Mouse (Mus musculus): ENCODE measurements at regions not wholly inside any gene's neighbourhood (a gene's known extent, or its start where the extent isn't known, plus 50 kb on each side); places are given as distances from the start of the nearest gene placed in this dataset.

DNA sequence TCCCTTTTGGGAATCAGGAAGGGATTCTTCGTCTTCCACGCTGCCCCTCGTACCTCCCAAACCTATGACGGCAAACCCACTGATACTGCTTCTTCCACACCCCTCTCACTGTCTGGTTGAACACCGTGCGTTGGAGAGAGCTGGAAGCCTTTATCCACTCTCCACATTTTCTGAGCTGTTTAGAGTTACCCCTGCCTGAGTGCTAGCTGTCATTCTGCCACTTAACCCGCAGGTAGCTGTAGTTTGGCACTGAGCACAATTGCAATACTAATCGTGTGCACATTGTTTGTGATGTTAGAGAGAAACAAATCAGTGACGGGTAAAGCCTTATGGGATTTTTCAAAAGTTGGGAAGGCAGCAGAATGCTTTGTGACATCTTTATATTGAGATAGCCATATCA, 73.1 kb upstream of the Paqr3 start:
- TF ChIP-seq SIN3A (IDR thresholded peaks at IDR 0.05; ENCODE audit: low read length) = no peak
- no peak for TF ChIP-seq CTCF (conservative IDR thresholded peaks at IDR 0.05 in 1 of 2, IDR thresholded peaks at IDR 0.05 in 1 of 2; ENCODE audit: low read depth in 2 of 2, low read length in 2 of 2)
- TF ChIP-seq ZKSCAN1 (IDR thresholded peaks at IDR 0.05; ENCODE audit: borderline replicate concordance, low read depth, low read length) = no peak
- no peak for TF ChIP-seq TCF12 (IDR thresholded peaks at IDR 0.05; ENCODE audit: low read depth, low read length)
- no peak for TF ChIP-seq RCOR1 (conservative IDR thresholded peaks at IDR 0.05; ENCODE audit: low read depth, low read length)
- Histone ChIP-seq H3K27ac (ENCODE audit: insufficient read depth, low read depth) (no peak overlapping the region), H3K9me3 (replicated peaks; ENCODE audit: low read length) (no peaks in the 10 kb centered on the region), H3K79me2 (replicated peaks; ENCODE audit: control insufficient read depth, extremely low read depth, insufficient read depth, poor library complexity, severe bottlenecking) (no peaks in the 10 kb centered on the region), H3K36me3 (replicated peaks in 1 of 2; ENCODE audit: control insufficient read depth in 1 of 2, insufficient read depth in 1 of 2, low read length in 1 of 2) (no peaks in the 10 kb centered on the region), H3K9ac (ENCODE audit: insufficient read depth, low read depth) (no peak overlapping the region), H3K4me1 (ENCODE audit: control insufficient read depth in 1 of 2, insufficient read depth in 2 of 2) (no peaks in the 10 kb centered on the region), H3K27me3 (replicated peaks) (no peaks in the 10 kb centered on the region), H3K4me2 (ENCODE audit: insufficient read depth, low read depth, poor library complexity, severe bottlenecking) (no peak overlapping the region), H3K4me3 (replicated peaks in 1 of 3; ENCODE audit: low read depth in 2 of 3, low read length in 2 of 3, poor library complexity in 1 of 3) (no peak overlapping the region)
- DNase-seq (ENCODE audit: extremely low read depth) = no peak
- dilution Hi-C loops (cut with MboI; ENCODE audit: extremely low pct_ligation_motif_present, extremely low pct_unique_long_range_greater_than_20kb, low sequenced_read_pairs) = no loop called here
- in situ Hi-C loops (cut with MboI; ENCODE audit: low pct_ligation_motif_present, low pct_unique_long_range_greater_than_20kb, low sequenced_read_pairs) = no loop called here

DNA sequence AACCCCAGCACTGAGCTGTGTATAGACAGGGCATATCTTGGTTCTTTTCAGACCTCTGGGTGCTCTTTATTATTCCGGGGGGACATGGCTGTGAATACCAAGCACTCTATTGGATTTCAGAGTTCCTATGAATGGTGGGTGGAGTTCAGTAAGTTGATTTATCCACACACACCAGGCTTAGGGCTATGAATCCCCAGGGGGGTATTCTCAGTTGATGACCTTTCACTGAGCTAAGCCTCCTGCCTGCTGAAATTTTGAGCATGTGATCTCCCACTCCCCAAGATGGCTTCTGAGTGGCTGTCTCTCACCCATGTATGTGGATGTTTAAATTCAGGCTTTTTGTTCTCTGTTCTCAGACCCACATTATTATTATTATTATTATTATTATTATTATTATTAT, 69.9 kb upstream of the Paqr3 start:
- H3K9ac ChIP-seq (ENCODE audit: insufficient read depth, low read depth) = no peak overlapping the region
- H3K27ac ChIP-seq (ENCODE audit: insufficient read depth, low read depth) = no peak overlapping the region
- TF ChIP-seq MXI1 (IDR thresholded peaks at IDR 0.05; ENCODE audit: low read depth, low read length) (no peak), POLR2A (IDR thresholded peaks at IDR 0.05; ENCODE audit: low read depth, low read length) (no peak), NRF1 (IDR thresholded peaks at IDR 0.05; ENCODE audit: low read depth, low read length) (no peak), USF2 (conservative IDR thresholded peaks at IDR 0.05; ENCODE audit: low read depth, low read length) (no peak), TCF12 (IDR thresholded peaks at IDR 0.05; ENCODE audit: low read depth, low read length) (no peak), MEF2A (IDR thresholded peaks at IDR 0.05; ENCODE audit: borderline replicate concordance, low read depth, low read length) (no peak), MYC (IDR thresholded peaks at IDR 0.05; ENCODE audit: low read depth, low read length) (no peak), EP300 (IDR thresholded peaks at IDR 0.05; ENCODE audit: low read length) (no peak), JUN (IDR thresholded peaks at IDR 0.05; ENCODE audit: insufficient read depth, low read depth, low read length) (no peak), RCOR1 (conservative IDR thresholded peaks at IDR 0.05; ENCODE audit: low read depth, low read length) (no peak), ZKSCAN1 (IDR thresholded peaks at IDR 0.05; ENCODE audit: borderline replicate concordance, low read depth, low read length) (no peak), CHD1 (IDR thresholded peaks at IDR 0.05; ENCODE audit: low read depth, low read length) (no peak), RAD21 (IDR thresholded peaks at IDR 0.05; ENCODE audit: low read depth, low read length) (no peak), POLR2AphosphoS2 (IDR thresholded peaks at IDR 0.05; ENCODE audit: low read depth, low read length) (no peak), E2F4 (IDR thresholded peaks at IDR 0.05; ENCODE audit: insufficient replicate concordance, low read depth, low read length) (no peak), IRF4 (IDR thresholded peaks at IDR 0.05; ENCODE audit: low read depth, low read length) (no peak), NELFE (IDR thresholded peaks at IDR 0.05; ENCODE audit: low read depth, low read length) (no peak), ZNF384 (IDR thresholded peaks at IDR 0.05; ENCODE audit: low read depth, low read length) (no peak), CTCF (conservative IDR thresholded peaks at IDR 0.05 in 1 of 2, IDR thresholded peaks at IDR 0.05 in 1 of 2; ENCODE audit: low read depth in 2 of 2, low read length in 2 of 2) (no peak), KAT2A (IDR thresholded peaks at IDR 0.05; ENCODE audit: insufficient replicate concordance, low read length) (no peak)
- H3K4me1 ChIP-seq (ENCODE audit: control insufficient read depth in 1 of 2, insufficient read depth in 2 of 2) = peaks cover 0 to 8% of the 10 kb centered on the region in 2 experiments; a peak in 1 of 4 replicates
- no peaks in the 10 kb centered on the region for H3K9me3 ChIP-seq (replicated peaks; ENCODE audit: low read length)
- DNase-seq (ENCODE audit: extremely low read depth) = no peak
- no peak overlapping the region for H3K4me3 ChIP-seq (replicated peaks in 1 of 3; ENCODE audit: low read depth in 2 of 3, low read length in 2 of 3, poor library complexity in 1 of 3)
- dilution Hi-C loops (cut with MboI; ENCODE audit: extremely low pct_ligation_motif_present, extremely low pct_unique_long_range_greater_than_20kb, low sequenced_read_pairs) = no loop called here
- in situ Hi-C loops (cut with MboI; ENCODE audit: low pct_ligation_motif_present, low pct_unique_long_range_greater_than_20kb, low sequenced_read_pairs) = no loop called here
- no peaks in the 10 kb centered on the region for H3K27me3 ChIP-seq (replicated peaks)
- H3K79me2 ChIP-seq (replicated peaks; ENCODE audit: control insufficient read depth, extremely low read depth, insufficient read depth, poor library complexity, severe bottlenecking) = no peaks in the 10 kb centered on the region
- no peak overlapping the region for H3K4me2 ChIP-seq (ENCODE audit: insufficient read depth, low read depth, poor library complexity, severe bottlenecking)
- no peaks in the 10 kb centered on the region for H3K36me3 ChIP-seq (replicated peaks in 1 of 2; ENCODE audit: control insufficient read depth in 1 of 2, insufficient read depth in 1 of 2, low read length in 1 of 2)
